Mouse (Mus musculus): ENCODE data around the gene Rev1. TPM values are rescaled to one million over a fixed set of nuclear protein-coding genes. Genes with fewer than 3 reads are reported as not detected.
"Not testable (repeated sequence)": the region's sequence is repeated elsewhere in the genome, so short reads cannot be mapped to it uniquely, and the experiment has no call there.

Rev1 gene
- polyA plus RNA-seq, 1 experiment from 2014 or later, result 39.2 TPM

- Histone ChIP-seq H3K27ac (peak overlapping the region; percentile 99), H3K27me3 (ENCODE audit: poor library complexity, severe bottlenecking) (0 out of 2 replicates have a peak, but pooled peaks cover 3% of the 10 kb centered on the region), H3K4me1 (peaks cover 40% of the 10 kb centered on the region), H3K36me3 (replicated peaks) (0 out of 2 replicates have a peak, but pooled peaks cover 5% of the 10 kb centered on the region), H3K9me3 (no peaks in the 10 kb centered on the region), H3K4me3 (peak overlapping the region; percentile 92)
- WGBS, result under 1% methylated on average over 67 of the region's 68 CpGs
- DNase-seq (ENCODE audit: extremely low spot score, low spot score), result peak; percentile 43
Observed at GRCm38 (mm10) chr1:38128919-38129436, 623 bp downstream of the Rev1 start.

- 0 out of 2 replicates have a peak, but pooled peaks cover 3% of the 10 kb centered on the region for H3K27me3 ChIP-seq (ENCODE audit: poor library complexity, severe bottlenecking)
- no peak overlapping the region for H3K27ac ChIP-seq
- H3K36me3 ChIP-seq (replicated peaks), result 0 out of 2 replicates have a peak, but pooled peaks cover 5% of the 10 kb centered on the region
- H3K4me1 ChIP-seq, result peaks cover 40% of the 10 kb centered on the region
- DNase-seq (ENCODE audit: extremely low spot score, low spot score), result no peak
- no peaks in the 10 kb centered on the region for H3K9me3 ChIP-seq
- no peak overlapping the region for H3K4me3 ChIP-seq
Observed at GRCm38 (mm10) chr1:38127036-38127435, 2.6 kb downstream of the Rev1 start.

GRCm38 (mm10) chr1:38126426-38126825 lies 3.2 kb downstream of the Rev1 start:
- H3K4me1 ChIP-seq, result peaks cover 40% of the 10 kb centered on the region
- H3K36me3 ChIP-seq (replicated peaks), result 0 out of 2 replicates have a peak, but pooled peaks cover 5% of the 10 kb centered on the region
- 87% methylated on average over 3 of the region's 3 CpGs for WGBS
- no peak for DNase-seq (ENCODE audit: extremely low spot score, low spot score)
- no peak overlapping the region for H3K4me3 ChIP-seq
- 0 out of 2 replicates have a peak, but pooled peaks cover 3% of the 10 kb centered on the region for H3K27me3 ChIP-seq (ENCODE audit: poor library complexity, severe bottlenecking)
- no peak overlapping the region for H3K27ac ChIP-seq
- no peaks in the 10 kb centered on the region for H3K9me3 ChIP-seq

GRCm38 (mm10) chr1:38124261-38124660 lies 5.3 kb downstream of the Rev1 start:
- 0 out of 2 replicates have a peak, but pooled peaks cover 5% of the 10 kb centered on the region for H3K36me3 ChIP-seq (replicated peaks)
- DNase-seq (ENCODE audit: extremely low spot score, low spot score), result no peak
- no peaks in the 10 kb centered on the region for H3K27me3 ChIP-seq (ENCODE audit: poor library complexity, severe bottlenecking)
- peaks cover 26% of the 10 kb centered on the region for H3K4me1 ChIP-seq
- no peak overlapping the region for H3K4me3 ChIP-seq
- H3K27ac ChIP-seq, result no peak overlapping the region
- no peaks in the 10 kb centered on the region for H3K9me3 ChIP-seq

GRCm38 (mm10) chr1:38120877-38121276 lies 8.7 kb downstream of the Rev1 start:
- WGBS, result 87% methylated on average over 5 of the region's 5 CpGs
- no peaks in the 10 kb centered on the region for H3K9me3 ChIP-seq
- no peak for DNase-seq (ENCODE audit: extremely low spot score, low spot score)

GRCm38 (mm10) chr1:38118624-38119023 lies 11.0 kb downstream of the Rev1 start:
- no peaks in the 10 kb centered on the region for H3K4me1 ChIP-seq
- peaks cover 39% of the 10 kb centered on the region for H3K36me3 ChIP-seq (replicated peaks)
- no peaks in the 10 kb centered on the region for H3K27me3 ChIP-seq (ENCODE audit: poor library complexity, severe bottlenecking)
- DNase-seq (ENCODE audit: extremely low spot score, low spot score), result no peak
- no peak overlapping the region for H3K4me3 ChIP-seq
- WGBS, result 92% methylated on average over 2 of the region's 2 CpGs
- peaks cover 8% of the 10 kb centered on the region for H3K9me3 ChIP-seq
- H3K27ac ChIP-seq, result no peak overlapping the region

More at GRCm38 (mm10) chr1:38120877-38121276, 8.7 kb downstream of the Rev1 start:
- H3K27me3 ChIP-seq (ENCODE audit: poor library complexity, severe bottlenecking), result no peaks in the 10 kb centered on the region
- H3K36me3 ChIP-seq (replicated peaks), result peaks cover 26% of the 10 kb centered on the region
- no peaks in the 10 kb centered on the region for H3K4me1 ChIP-seq
- H3K27ac ChIP-seq, result no peak overlapping the region
- H3K4me3 ChIP-seq, result no peak overlapping the region

- Histone ChIP-seq H3K9me3 (peaks cover 12% of the 10 kb centered on the region), H3K4me1 (no peaks in the 10 kb centered on the region), H3K36me3 (replicated peaks) (peaks cover 41% of the 10 kb centered on the region), H3K27ac (no peak overlapping the region), H3K27me3 (ENCODE audit: poor library complexity, severe bottlenecking) (no peaks in the 10 kb centered on the region), H3K4me3 (no peak overlapping the region)
- WGBS, result 89% methylated on average over 7 of the region's 7 CpGs
- DNase-seq (ENCODE audit: extremely low spot score, low spot score), result no peak
Observed at GRCm38 (mm10) chr1:38109786-38110185, 19.8 kb downstream of the Rev1 start.

- H3K4me3 ChIP-seq, result no peak overlapping the region
- H3K9me3 ChIP-seq, result no peaks in the 10 kb centered on the region
- H3K36me3 ChIP-seq (replicated peaks), result peaks cover 53% of the 10 kb centered on the region
- DNase-seq (ENCODE audit: extremely low spot score, low spot score), result no peak
- no peaks in the 10 kb centered on the region for H3K27me3 ChIP-seq (ENCODE audit: poor library complexity, severe bottlenecking)
- H3K4me1 ChIP-seq, result no peaks in the 10 kb centered on the region
- H3K27ac ChIP-seq, result no peak overlapping the region
- 70% methylated on average over 3 of the region's 3 CpGs for WGBS
Observed at GRCm38 (mm10) chr1:38103813-38104212, 25.8 kb downstream of the Rev1 start.

- 93% methylated on average over 1 of the region's 1 CpGs for WGBS
- Histone ChIP-seq H3K4me1 (no peaks in the 10 kb centered on the region), H3K27ac (no peak overlapping the region), H3K4me3 (no peak overlapping the region), H3K36me3 (replicated peaks) (peaks cover 59% of the 10 kb centered on the region), H3K9me3 (no peaks in the 10 kb centered on the region), H3K27me3 (ENCODE audit: poor library complexity, severe bottlenecking) (no peaks in the 10 kb centered on the region)
- DNase-seq (ENCODE audit: extremely low spot score, low spot score), result no peak
Observed at GRCm38 (mm10) chr1:38103214-38103613, 26.4 kb downstream of the Rev1 start.

GRCm38 (mm10) chr1:38081316-38081715 lies 48.3 kb downstream of the Rev1 start:
- Histone ChIP-seq H3K4me1 (no peaks in the 10 kb centered on the region), H3K36me3 (replicated peaks) (peaks cover 93% of the 10 kb centered on the region), H3K4me3 (no peak overlapping the region), H3K9me3 (no peaks in the 10 kb centered on the region), H3K27ac (no peak overlapping the region), H3K27me3 (ENCODE audit: poor library complexity, severe bottlenecking) (no peaks in the 10 kb centered on the region)
- WGBS, result 79% methylated on average over 8 of the region's 8 CpGs
- no peak for DNase-seq (ENCODE audit: extremely low spot score, low spot score)

GRCm38 (mm10) chr1:38071326-38071725 lies 58.3 kb downstream of the Rev1 start:
- H3K36me3 ChIP-seq (replicated peaks), result peaks cover 89% of the 10 kb centered on the region

GRCm38 (mm10) chr1:38067276-38067675 lies 62.3 kb downstream of the Rev1 start:
- no peaks in the 10 kb centered on the region for H3K9me3 ChIP-seq
- H3K27ac ChIP-seq, result no peak overlapping the region
- H3K36me3 ChIP-seq (replicated peaks), result peaks cover 90% of the 10 kb centered on the region
- H3K4me1 ChIP-seq, result no peaks in the 10 kb centered on the region
- H3K4me3 ChIP-seq, result no peak overlapping the region
- no peak for DNase-seq (ENCODE audit: extremely low spot score, low spot score)
- WGBS, result 94% methylated on average over 10 of the region's 10 CpGs
- H3K27me3 ChIP-seq (ENCODE audit: poor library complexity, severe bottlenecking), result no peaks in the 10 kb centered on the region

More at GRCm38 (mm10) chr1:38071326-38071725, 58.3 kb downstream of the Rev1 start:
- H3K4me3 ChIP-seq, result no peak overlapping the region
- no peaks in the 10 kb centered on the region for H3K9me3 ChIP-seq
- DNase-seq (ENCODE audit: extremely low spot score, low spot score), result no peak
- no peak overlapping the region for H3K27ac ChIP-seq
- no peaks in the 10 kb centered on the region for H3K4me1 ChIP-seq
- 92% methylated on average over 8 of the region's 8 CpGs for WGBS
- no peaks in the 10 kb centered on the region for H3K27me3 ChIP-seq (ENCODE audit: poor library complexity, severe bottlenecking)

GRCm38 (mm10) chr1:38062156-38062555 lies 67.4 kb downstream of the Rev1 start:
- not testable (repeated sequence) for H3K4me3 ChIP-seq; H3K9me3 ChIP-seq; H3K27ac ChIP-seq; DNase-seq (ENCODE audit: extremely low spot score, low spot score); H3K27me3 ChIP-seq (ENCODE audit: poor library complexity, severe bottlenecking); H3K4me1 ChIP-seq
- WGBS, result 94% methylated on average over 2 of the region's 2 CpGs
- peaks cover 94% of the 10 kb centered on the region for H3K36me3 ChIP-seq (replicated peaks)

- WGBS, result 88% methylated on average over 6 of the region's 6 CpGs
Observed at GRCm38 (mm10) chr1:38058417-38058816, 71.2 kb downstream of the Rev1 start.

More at GRCm38 (mm10) chr1:38058417-38058816, 71.2 kb downstream of the Rev1 start:
- Histone ChIP-seq H3K27ac (no peak overlapping the region), H3K9me3 (no peaks in the 10 kb centered on the region), H3K27me3 (ENCODE audit: poor library complexity, severe bottlenecking) (no peaks in the 10 kb centered on the region), H3K4me1 (no peaks in the 10 kb centered on the region), H3K36me3 (replicated peaks) (peaks cover 94% of the 10 kb centered on the region), H3K4me3 (no peak overlapping the region)
- DNase-seq (ENCODE audit: extremely low spot score, low spot score), result no peak
